Mouse (Mus musculus): ENCODE data around the gene Rgs9. TPM values are rescaled to one million over a fixed set of nuclear protein-coding genes. Genes with fewer than 3 reads are reported as not detected.
A peak's percentile ranks its signal among the peaks of the same experiment; 100 is the strongest.
"Not testable (repeated sequence)": the region's sequence is repeated elsewhere in the genome, so short reads cannot be mapped to it uniquely, and the experiment has no call there.

Rgs9 gene
- 1.8 and 2.0 TPM in 2 replicates for polyA plus RNA-seq (2012; rRNA removed)

- peak; percentile 77 for TF ChIP-seq CTCF (IDR thresholded peaks at IDR 0.05; ENCODE audit: extremely low read depth, insufficient read depth, insufficient read length, insufficient replicate concordance)
- no peak for TF ChIP-seq POLR2A (IDR thresholded peaks at IDR 0.05; ENCODE audit: low read depth, low read length)
- no peaks in the 10 kb centered on the region for H3K4me1 ChIP-seq (ENCODE audit: control insufficient read depth, insufficient read depth, insufficient read length)
- 12% methylated on average over 37 of the region's 37 CpGs for WGBS
- H3K27ac ChIP-seq (ENCODE audit: insufficient read depth, low read length), result no peak within 1 kb of the TSS
- H3K4me3 ChIP-seq (ENCODE audit: extremely low read depth, insufficient read depth, insufficient read length), result peak within 1 kb of the TSS; percentile 40; the same call in 1 of the 2 replicates
- DNase-seq (ENCODE audit: low read depth in 1 of 2, low spot score in 2 of 2), result peak; percentile 68 to 85
- H3K36me3 ChIP-seq (ENCODE audit: control insufficient read depth, insufficient read depth, low read length), result no peaks in the 10 kb centered on the region
- H3K27me3 ChIP-seq (ENCODE audit: control insufficient read depth, insufficient read depth, low read length), result no peaks in the 10 kb centered on the region
These were observed at the start of gene Rgs9 for GRCm38 (mm10) chr11:109297710-109298375. Gene Rgs9 (minus strand): TSS chr11:109298129.

GRCm38 (mm10) chr11:109347242-109347959 lies 49.5 kb upstream of the Rgs9 start:
- DNase-seq (ENCODE audit: low read depth in 1 of 2, low spot score in 2 of 2), result peak in 1 of 2 experiments; percentile 41
- Histone ChIP-seq H3K4me3 (ENCODE audit: extremely low read depth, insufficient read depth, insufficient read length) (no peak overlapping the region), H3K4me1 (ENCODE audit: control insufficient read depth, insufficient read depth, insufficient read length) (peaks cover 8% of the 10 kb centered on the region; the same call in 1 of the 2 replicates), H3K27me3 (ENCODE audit: control insufficient read depth, insufficient read depth, low read length) (no peaks in the 10 kb centered on the region), H3K36me3 (ENCODE audit: control insufficient read depth, insufficient read depth, low read length) (no peaks in the 10 kb centered on the region), H3K27ac (ENCODE audit: insufficient read depth, low read length) (no peak overlapping the region)
- TF ChIP-seq POLR2A (IDR thresholded peaks at IDR 0.05; ENCODE audit: low read depth, low read length) (no peak), CTCF (IDR thresholded peaks at IDR 0.05; ENCODE audit: extremely low read depth, insufficient read depth, insufficient read length, insufficient replicate concordance) (no peak)
- 26% methylated on average over 10 of the region's 10 CpGs for WGBS

- H3K36me3 ChIP-seq (ENCODE audit: control insufficient read depth, insufficient read depth, low read length), result no peaks in the 10 kb centered on the region
- H3K27me3 ChIP-seq (ENCODE audit: control insufficient read depth, insufficient read depth, low read length), result no peaks in the 10 kb centered on the region
- no peak overlapping the region for H3K4me3 ChIP-seq (ENCODE audit: extremely low read depth, insufficient read depth, insufficient read length)
- DNase-seq (ENCODE audit: low read depth in 1 of 2, low spot score in 2 of 2), result peak in 1 of 2 experiments; percentile 25
- peaks cover 8% of the 10 kb centered on the region; the same call in 1 of the 2 replicates for H3K4me1 ChIP-seq (ENCODE audit: control insufficient read depth, insufficient read depth, insufficient read length)
- no peak overlapping the region for H3K27ac ChIP-seq (ENCODE audit: insufficient read depth, low read length)
- WGBS, result 46% methylated on average over 10 of the region's 10 CpGs
- TF ChIP-seq POLR2A (IDR thresholded peaks at IDR 0.05; ENCODE audit: low read depth, low read length) (no peak), CTCF (IDR thresholded peaks at IDR 0.05; ENCODE audit: extremely low read depth, insufficient read depth, insufficient read length, insufficient replicate concordance) (peak; percentile 17; the same call in 1 of the 2 replicates)
These were observed 46.2 kb upstream of the Rgs9 start for GRCm38 (mm10) chr11:109343991-109344599.

DNA sequence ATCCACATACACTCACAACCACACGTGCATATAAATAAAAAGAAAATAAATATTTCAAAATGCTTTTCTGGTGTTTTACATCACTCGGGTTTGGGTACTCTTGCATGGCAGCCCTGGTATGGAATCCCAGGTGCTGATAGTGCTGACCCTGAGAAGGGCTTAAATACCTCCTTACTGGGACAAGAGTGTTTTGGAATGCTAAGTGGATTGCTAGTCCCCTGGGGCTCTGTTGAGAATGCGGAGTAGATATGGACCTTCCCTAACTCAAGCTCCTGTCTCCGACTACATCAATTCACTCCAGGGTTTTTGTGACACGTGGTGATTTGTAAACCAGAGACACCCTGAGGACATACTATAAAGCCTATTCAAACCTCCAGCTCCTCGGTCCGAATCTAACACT lies 45.6 kb upstream of the Rgs9 start:
- Histone ChIP-seq H3K4me3 (ENCODE audit: extremely low read depth, insufficient read depth, insufficient read length) (no peak overlapping the region), H3K4me1 (ENCODE audit: control insufficient read depth, insufficient read depth, insufficient read length) (peaks cover 8% of the 10 kb centered on the region; the same call in 1 of the 2 replicates), H3K27me3 (ENCODE audit: control insufficient read depth, insufficient read depth, low read length) (no peaks in the 10 kb centered on the region), H3K36me3 (ENCODE audit: control insufficient read depth, insufficient read depth, low read length) (no peaks in the 10 kb centered on the region), H3K27ac (ENCODE audit: insufficient read depth, low read length) (no peak overlapping the region)
- WGBS, result 79% methylated on average over 7 of the region's 7 CpGs
- no peak for DNase-seq (ENCODE audit: low read depth in 1 of 2, low spot score in 2 of 2)
- TF ChIP-seq CTCF (IDR thresholded peaks at IDR 0.05; ENCODE audit: extremely low read depth, insufficient read depth, insufficient read length, insufficient replicate concordance), result no peak
- TF ChIP-seq POLR2A (IDR thresholded peaks at IDR 0.05; ENCODE audit: low read depth, low read length), result no peak

GRCm38 (mm10) chr11:109342666-109343065 lies 44.7 kb upstream of the Rgs9 start:
- not testable (repeated sequence) for H3K27ac ChIP-seq (ENCODE audit: insufficient read depth, low read length); H3K36me3 ChIP-seq (ENCODE audit: control insufficient read depth, insufficient read depth, low read length); H3K27me3 ChIP-seq (ENCODE audit: control insufficient read depth, insufficient read depth, low read length); H3K4me1 ChIP-seq (ENCODE audit: control insufficient read depth, insufficient read depth, insufficient read length); DNase-seq (ENCODE audit: low read depth in 1 of 2, low spot score in 2 of 2); H3K4me3 ChIP-seq (ENCODE audit: extremely low read depth, insufficient read depth, insufficient read length)
- 82% methylated on average over 4 of the region's 4 CpGs for WGBS

DNA sequence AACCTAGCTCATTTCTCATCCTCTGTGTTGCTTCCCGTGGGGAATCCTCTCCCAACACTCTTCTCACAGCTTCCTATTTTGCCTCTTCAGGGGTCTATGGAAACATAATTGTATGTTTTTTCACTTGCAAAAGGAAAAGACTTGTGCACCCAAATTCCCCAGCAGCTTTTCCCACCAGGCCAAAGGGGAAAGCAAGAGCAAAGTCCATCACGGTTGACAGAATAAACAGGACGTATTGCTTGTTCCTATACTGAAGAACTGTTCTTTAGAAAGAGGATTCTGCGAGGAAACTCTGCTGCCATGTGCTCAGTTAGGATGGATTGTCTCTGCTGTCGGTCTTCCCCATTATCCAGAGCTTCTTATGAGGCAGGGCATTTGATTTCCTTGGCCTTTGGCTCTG lies 42.6 kb upstream of the Rgs9 start:
- 81% methylated on average over 5 of the region's 5 CpGs for WGBS
- H3K4me1 ChIP-seq (ENCODE audit: control insufficient read depth, insufficient read depth, insufficient read length), result no peaks in the 10 kb centered on the region
- DNase-seq (ENCODE audit: low read depth in 1 of 2, low spot score in 2 of 2), result no peak
- H3K4me3 ChIP-seq (ENCODE audit: extremely low read depth, insufficient read depth, insufficient read length), result no peak overlapping the region
- no peaks in the 10 kb centered on the region for H3K36me3 ChIP-seq (ENCODE audit: control insufficient read depth, insufficient read depth, low read length)
- TF ChIP-seq POLR2A (IDR thresholded peaks at IDR 0.05; ENCODE audit: low read depth, low read length) (no peak), CTCF (IDR thresholded peaks at IDR 0.05; ENCODE audit: extremely low read depth, insufficient read depth, insufficient read length, insufficient replicate concordance) (no peak)
- H3K27ac ChIP-seq (ENCODE audit: insufficient read depth, low read length), result no peak overlapping the region
- H3K27me3 ChIP-seq (ENCODE audit: control insufficient read depth, insufficient read depth, low read length), result no peaks in the 10 kb centered on the region

All from spleen, adult 2 months (tissue).